Mouse (Mus musculus): Measurements from ENCODE around the gene Raver2. TPM values are rescaled to one million over a fixed set of nuclear protein-coding genes. Genes with fewer than 3 reads are reported as not detected.

Raver2 gene
- polyA plus RNA-seq, 1 experiment = 8.5 TPM

- no peak for TF ChIP-seq POLR2A (IDR thresholded peaks at IDR 0.05; ENCODE audit: borderline replicate concordance, insufficient read depth, low read length)
- TF ChIP-seq CTCF (IDR thresholded peaks at IDR 0.05; ENCODE audit: borderline replicate concordance, insufficient read depth, low read depth, low read length) = no peak
- H3K4me1 ChIP-seq (ENCODE audit: control insufficient read depth, insufficient read depth, low read length) = no peaks in the 10 kb centered on the region
- H3K4me3 ChIP-seq (replicated peaks; ENCODE audit: insufficient read depth, low read depth, low read length) = no peak overlapping the region
- 92% methylated on average over 7 of the region's 7 CpGs for WGBS
- DNase-seq = no peak
- H3K27ac ChIP-seq (ENCODE audit: insufficient read depth, low read length) = no peak overlapping the region
- H3K27me3 ChIP-seq (ENCODE audit: control insufficient read depth, insufficient read depth, low read length) = no peaks in the 10 kb centered on the region
These were observed 52.2 kb downstream of the Raver2 start for GRCm38 (mm10) chr4:101121002-101121401.

GRCm38 (mm10) chr4:101135013-101135412 lies 66.2 kb downstream of the Raver2 start:
- WGBS = 59% methylated on average over 8 of the region's 8 CpGs

GRCm38 (mm10) chr4:101135909-101136308 lies 67.1 kb downstream of the Raver2 start:
- no peak for DNase-seq
- H3K27me3 ChIP-seq (ENCODE audit: control insufficient read depth, insufficient read depth, low read length) = no peaks in the 10 kb centered on the region
- H3K27ac ChIP-seq (ENCODE audit: insufficient read depth, low read length) = no peak overlapping the region
- no peak overlapping the region for H3K4me3 ChIP-seq (replicated peaks; ENCODE audit: insufficient read depth, low read depth, low read length)
- TF ChIP-seq CTCF (IDR thresholded peaks at IDR 0.05; ENCODE audit: borderline replicate concordance, insufficient read depth, low read depth, low read length) (no peak), POLR2A (IDR thresholded peaks at IDR 0.05; ENCODE audit: borderline replicate concordance, insufficient read depth, low read length) (no peak)
- no peaks in the 10 kb centered on the region for H3K4me1 ChIP-seq (ENCODE audit: control insufficient read depth, insufficient read depth, low read length)
- 70% methylated on average over 14 of the region's 14 CpGs for WGBS

More at GRCm38 (mm10) chr4:101135013-101135412, 66.2 kb downstream of the Raver2 start:
- no peak for DNase-seq
- TF ChIP-seq CTCF (IDR thresholded peaks at IDR 0.05; ENCODE audit: borderline replicate concordance, insufficient read depth, low read depth, low read length) = no peak
- no peak for TF ChIP-seq POLR2A (IDR thresholded peaks at IDR 0.05; ENCODE audit: borderline replicate concordance, insufficient read depth, low read length)
- H3K27me3 ChIP-seq (ENCODE audit: control insufficient read depth, insufficient read depth, low read length) = no peaks in the 10 kb centered on the region
- H3K27ac ChIP-seq (ENCODE audit: insufficient read depth, low read length) = no peak overlapping the region
- no peaks in the 10 kb centered on the region for H3K4me1 ChIP-seq (ENCODE audit: control insufficient read depth, insufficient read depth, low read length)
- no peak overlapping the region for H3K4me3 ChIP-seq (replicated peaks; ENCODE audit: insufficient read depth, low read depth, low read length)

- Histone ChIP-seq H3K4me3 (replicated peaks; ENCODE audit: insufficient read depth, low read depth, low read length) (no peak overlapping the region), H3K4me1 (ENCODE audit: control insufficient read depth, insufficient read depth, low read length) (no peaks in the 10 kb centered on the region), H3K27me3 (ENCODE audit: control insufficient read depth, insufficient read depth, low read length) (no peaks in the 10 kb centered on the region), H3K27ac (ENCODE audit: insufficient read depth, low read length) (no peak overlapping the region)
- DNase-seq = no peak
- WGBS = 77% methylated on average over 11 of the region's 11 CpGs
- TF ChIP-seq POLR2A (IDR thresholded peaks at IDR 0.05; ENCODE audit: borderline replicate concordance, insufficient read depth, low read length) = no peak
- no peak for TF ChIP-seq CTCF (IDR thresholded peaks at IDR 0.05; ENCODE audit: borderline replicate concordance, insufficient read depth, low read depth, low read length)
These were observed 69.2 kb downstream of the Raver2 start for GRCm38 (mm10) chr4:101137975-101138374.

- H3K27ac ChIP-seq (ENCODE audit: insufficient read depth, low read length) = no peak overlapping the region
- WGBS = 55% methylated on average over 5 of the region's 5 CpGs
- H3K4me1 ChIP-seq (ENCODE audit: control insufficient read depth, insufficient read depth, low read length) = no peaks in the 10 kb centered on the region
- no peak for DNase-seq
- TF ChIP-seq POLR2A (IDR thresholded peaks at IDR 0.05; ENCODE audit: borderline replicate concordance, insufficient read depth, low read length) = no peak
- TF ChIP-seq CTCF (IDR thresholded peaks at IDR 0.05; ENCODE audit: borderline replicate concordance, insufficient read depth, low read depth, low read length) = no peak
- H3K27me3 ChIP-seq (ENCODE audit: control insufficient read depth, insufficient read depth, low read length) = no peaks in the 10 kb centered on the region
- no peak overlapping the region for H3K4me3 ChIP-seq (replicated peaks; ENCODE audit: insufficient read depth, low read depth, low read length)
These were observed 73.0 kb downstream of the Raver2 start for GRCm38 (mm10) chr4:101141768-101142167.

GRCm38 (mm10) chr4:101143901-101144300 lies 75.1 kb downstream of the Raver2 start:
- no peaks in the 10 kb centered on the region for H3K4me1 ChIP-seq (ENCODE audit: control insufficient read depth, insufficient read depth, low read length)
- TF ChIP-seq CTCF (IDR thresholded peaks at IDR 0.05; ENCODE audit: borderline replicate concordance, insufficient read depth, low read depth, low read length) = no peak
- no peak for TF ChIP-seq POLR2A (IDR thresholded peaks at IDR 0.05; ENCODE audit: borderline replicate concordance, insufficient read depth, low read length)
- H3K27me3 ChIP-seq (ENCODE audit: control insufficient read depth, insufficient read depth, low read length) = no peaks in the 10 kb centered on the region
- 80% methylated on average over 4 of the region's 4 CpGs for WGBS
- DNase-seq = no peak
- no peak overlapping the region for H3K4me3 ChIP-seq (replicated peaks; ENCODE audit: insufficient read depth, low read depth, low read length)
- no peak overlapping the region for H3K27ac ChIP-seq (ENCODE audit: insufficient read depth, low read length)

- Histone ChIP-seq H3K4me3 (replicated peaks; ENCODE audit: insufficient read depth, low read depth, low read length) (no peak overlapping the region), H3K4me1 (ENCODE audit: control insufficient read depth, insufficient read depth, low read length) (no peaks in the 10 kb centered on the region), H3K27ac (ENCODE audit: insufficient read depth, low read length) (no peak overlapping the region), H3K27me3 (ENCODE audit: control insufficient read depth, insufficient read depth, low read length) (no peaks in the 10 kb centered on the region)
- TF ChIP-seq POLR2A (IDR thresholded peaks at IDR 0.05; ENCODE audit: borderline replicate concordance, insufficient read depth, low read length) (no peak), CTCF (IDR thresholded peaks at IDR 0.05; ENCODE audit: borderline replicate concordance, insufficient read depth, low read depth, low read length) (no peak)
- WGBS = 68% methylated on average over 4 of the region's 4 CpGs
- no peak for DNase-seq
These were observed 75.6 kb downstream of the Raver2 start for GRCm38 (mm10) chr4:101144361-101144760.

GRCm38 (mm10) chr4:101144790-101145189 lies 76.0 kb downstream of the Raver2 start:
- WGBS = 81% methylated on average over 7 of the region's 7 CpGs
- H3K4me3 ChIP-seq (replicated peaks; ENCODE audit: insufficient read depth, low read depth, low read length) = no peak overlapping the region
- no peak overlapping the region for H3K27ac ChIP-seq (ENCODE audit: insufficient read depth, low read length)
- no peaks in the 10 kb centered on the region for H3K4me1 ChIP-seq (ENCODE audit: control insufficient read depth, insufficient read depth, low read length)
- no peaks in the 10 kb centered on the region for H3K27me3 ChIP-seq (ENCODE audit: control insufficient read depth, insufficient read depth, low read length)
- no peak for DNase-seq
- no peak for TF ChIP-seq POLR2A (IDR thresholded peaks at IDR 0.05; ENCODE audit: borderline replicate concordance, insufficient read depth, low read length)
- TF ChIP-seq CTCF (IDR thresholded peaks at IDR 0.05; ENCODE audit: borderline replicate concordance, insufficient read depth, low read depth, low read length) = no peak
